Mouse (Mus musculus) CD4-positive, CD25-positive, alpha-beta regulatory T cell, adult 2 months (primary cell): ENCODE data around the gene Plcg1.

Source experiments
- DNase-seq: peaks from one replicate; pipeline ENCODE4 v3.0.0-alpha.2; 2012; ENCODE audit warnings: low read depth, low spot score

Gene Plcg1

DNA sequence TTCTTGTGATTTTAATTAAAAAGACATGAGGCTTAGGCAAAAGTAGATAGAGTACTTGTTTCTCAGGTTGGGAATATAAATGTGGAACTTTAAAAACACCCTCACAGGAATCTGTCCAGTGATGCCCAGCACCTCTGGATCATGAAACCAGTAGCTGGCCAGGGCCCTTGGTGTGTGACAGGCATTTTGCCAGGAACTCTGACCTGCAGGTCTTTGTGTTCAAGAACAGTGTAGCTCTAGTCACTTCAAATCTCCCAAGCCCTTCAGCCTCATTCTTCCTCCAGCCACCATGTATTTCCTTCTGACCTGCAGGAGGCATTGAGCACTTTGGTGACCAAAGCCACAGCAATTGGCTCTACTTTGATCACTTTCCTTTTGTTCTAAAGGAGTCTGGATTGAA lies 39.3 kb downstream of the Plcg1 start:
- DNase-seq: no peak

GRCm38 (mm10) chr2:160770871-160771270 lies 39.8 kb downstream of the Plcg1 start:
- DNase-seq: no peak

- DNase-seq: no peak
These were observed 40.5 kb downstream of the Plcg1 start for GRCm38 (mm10) chr2:160771325-160772276.

DNA sequence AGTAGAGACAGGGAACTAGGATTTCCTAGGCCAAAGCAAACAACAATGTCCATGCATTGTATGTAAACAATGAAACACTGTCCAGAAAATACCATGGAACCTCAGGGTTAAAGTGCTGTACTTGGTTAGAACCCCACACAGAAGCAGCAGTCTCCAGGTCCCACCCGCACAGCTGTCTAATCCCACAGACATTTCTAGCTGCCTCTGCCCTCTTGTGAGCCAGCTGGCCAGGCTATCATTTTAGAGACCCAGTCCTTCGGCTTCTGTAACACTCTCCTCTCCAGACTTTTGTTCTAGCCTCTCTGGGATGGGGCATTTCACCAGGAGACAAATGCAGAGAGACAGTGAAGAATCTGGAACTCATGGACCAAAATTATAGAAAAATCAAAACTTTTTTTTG lies 46.9 kb downstream of the Plcg1 start:
- no peak for DNase-seq

DNA sequence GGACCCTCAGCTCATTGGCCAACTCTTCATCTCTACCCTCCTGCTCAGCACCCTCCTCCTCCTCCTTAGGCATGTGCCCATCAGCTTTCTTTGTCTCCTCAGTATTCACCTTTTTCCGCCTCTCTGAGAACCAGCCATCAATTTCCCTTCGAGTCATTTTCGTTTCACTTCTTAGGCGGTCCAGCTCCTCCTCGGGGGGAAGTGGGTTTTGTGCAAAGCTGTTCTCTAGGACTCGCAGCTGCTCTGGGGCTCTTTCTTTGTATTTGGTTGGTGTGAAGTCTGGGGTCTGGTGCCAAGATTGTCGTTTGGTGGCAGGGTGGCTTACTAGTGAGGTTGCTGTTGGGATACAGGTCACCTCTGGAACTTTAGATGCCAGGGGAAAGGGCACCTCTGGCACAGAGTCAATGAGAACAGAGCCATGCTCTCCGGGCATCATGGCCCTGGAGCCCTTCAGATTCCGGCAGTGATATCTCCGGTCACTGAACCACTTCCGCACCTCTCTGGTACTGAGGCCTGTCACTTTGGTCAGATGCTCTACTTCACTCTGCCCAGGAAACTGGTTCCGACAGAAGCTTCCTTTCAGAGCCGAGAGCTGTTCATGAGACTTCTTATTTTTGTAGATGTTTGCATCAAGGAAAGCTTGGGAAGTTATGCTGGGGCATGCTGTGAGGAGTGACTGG lies 49.2 kb downstream of the Plcg1 start:
- no peak for DNase-seq

DNA sequence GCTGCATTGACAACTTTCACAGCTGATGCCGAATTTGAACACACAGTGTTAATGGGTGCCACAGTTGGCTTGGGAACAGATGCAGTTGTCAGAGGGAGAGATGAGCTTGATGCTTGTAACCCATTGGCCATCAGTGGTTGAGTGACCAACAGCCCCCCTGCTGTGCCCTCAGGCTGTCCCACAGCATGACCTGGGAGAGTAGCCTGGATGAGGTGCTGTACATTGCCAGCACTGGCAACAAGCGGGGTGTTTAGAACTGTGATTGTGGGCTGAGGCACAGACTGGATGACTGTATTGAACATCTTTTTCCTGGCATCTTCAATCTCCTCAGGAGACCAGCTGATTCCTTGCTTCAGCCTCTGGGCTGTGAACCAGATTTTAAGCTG lies 49.7 kb downstream of the Plcg1 start:
- DNase-seq: no peak

GRCm38 (mm10) chr2:160786333-160786732 lies 55.2 kb downstream of the Plcg1 start:
- DNase-seq: no peak

DNA sequence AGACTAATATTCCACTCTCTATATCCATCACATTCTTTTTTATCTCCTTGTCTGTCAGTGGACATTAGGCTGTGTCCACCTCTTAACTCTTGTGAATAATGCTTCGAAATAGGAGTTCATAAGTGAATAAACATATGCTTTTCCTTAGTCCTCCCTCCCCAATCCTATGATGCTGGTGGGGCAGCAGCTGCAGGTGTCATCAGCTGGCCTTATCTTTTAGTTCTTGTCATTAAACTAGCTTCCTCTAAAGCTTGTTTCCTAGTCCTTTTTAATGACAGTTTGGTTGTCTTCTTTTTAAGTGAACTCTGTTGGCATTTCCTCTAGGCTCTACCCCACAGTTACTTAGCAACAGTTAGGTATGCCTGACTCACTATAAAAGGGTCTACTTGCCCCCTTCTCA lies 57.9 kb downstream of the Plcg1 start:
- DNase-seq: no peak

- no peak for DNase-seq
These were observed 58.6 kb downstream of the Plcg1 start for GRCm38 (mm10) chr2:160789741-160790140.

DNA sequence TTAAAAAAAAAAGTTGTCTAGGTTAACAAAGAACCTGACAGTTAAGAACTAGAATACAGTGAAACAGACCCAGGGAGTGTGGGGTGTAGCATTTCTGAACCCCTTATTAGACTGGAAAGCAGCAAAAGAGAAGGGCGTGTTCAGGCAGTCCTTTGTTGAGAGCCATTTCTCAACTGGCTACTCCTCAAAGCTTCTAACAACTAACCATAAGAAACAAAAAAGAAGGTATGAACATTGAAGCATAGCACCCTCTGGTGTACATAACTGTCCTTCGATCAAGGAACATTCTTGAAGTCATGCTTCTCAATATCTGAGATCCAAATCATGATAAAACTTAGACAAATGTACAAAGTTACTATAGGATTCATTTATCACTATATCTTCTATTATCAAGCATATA lies 62.0 kb downstream of the Plcg1 start:
- DNase-seq: peak; percentile 77

DNA sequence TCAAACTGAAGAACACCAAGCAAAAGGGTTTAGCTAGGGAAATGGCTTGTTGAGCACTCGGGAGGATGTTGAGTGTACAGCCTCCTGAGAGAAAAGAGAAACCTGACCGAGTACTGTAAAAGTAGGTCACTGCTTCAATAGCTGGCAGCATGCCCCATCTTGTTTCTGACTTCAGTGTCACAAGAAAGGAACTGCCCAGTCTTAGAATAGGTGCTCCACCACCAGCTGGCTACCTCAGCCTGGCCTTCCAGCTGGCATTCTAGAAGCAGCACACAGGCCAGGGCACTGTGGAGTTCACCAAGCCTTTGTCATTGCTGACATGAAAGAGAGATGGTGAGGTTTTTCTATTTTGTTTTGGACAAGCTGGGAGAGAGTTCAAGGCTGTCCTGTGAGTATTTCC lies 65.9 kb downstream of the Plcg1 start:
- DNase-seq: no peak

- DNase-seq: no peak
These were observed 67.1 kb downstream of the Plcg1 start for GRCm38 (mm10) chr2:160798206-160798605.

DNA sequence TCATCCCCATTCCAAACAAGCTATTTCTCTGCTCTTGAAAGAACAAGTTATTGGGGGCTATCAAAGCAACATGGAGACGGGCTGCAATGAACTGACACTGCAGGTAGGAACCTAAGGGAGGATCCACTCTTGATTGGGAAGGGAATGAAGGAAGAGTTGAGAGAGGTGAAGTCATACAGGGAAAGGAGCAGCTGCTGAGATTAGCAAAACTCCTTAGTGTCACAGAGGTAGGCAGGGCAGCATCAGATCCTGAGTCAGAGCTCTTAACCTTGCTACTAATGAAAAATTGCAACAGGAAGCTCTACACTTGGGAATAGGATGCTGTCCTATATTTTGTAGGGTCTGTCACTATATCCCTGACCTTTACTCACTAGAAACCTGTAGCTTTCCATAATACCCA lies 69.9 kb downstream of the Plcg1 start:
- no peak for DNase-seq

DNA sequence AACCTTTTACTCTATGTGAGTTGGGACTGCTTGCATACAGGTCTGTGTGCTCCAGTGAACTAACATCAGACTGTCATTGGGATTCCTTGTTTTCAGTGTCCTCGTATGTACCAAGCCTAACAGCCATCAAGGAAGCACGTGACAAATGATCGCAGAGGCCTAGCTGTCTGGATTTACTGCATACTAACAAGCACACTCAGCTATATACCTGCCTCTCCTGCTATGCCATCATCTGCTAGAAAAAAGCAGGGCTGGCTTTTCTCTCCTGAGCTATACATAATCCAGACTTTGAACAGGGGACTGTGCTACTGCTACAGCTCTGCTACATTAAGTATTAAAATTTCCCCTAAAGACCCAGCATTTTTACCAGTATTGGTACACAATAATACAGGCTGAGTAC lies 71.2 kb downstream of the Plcg1 start:
- no peak for DNase-seq

DNA sequence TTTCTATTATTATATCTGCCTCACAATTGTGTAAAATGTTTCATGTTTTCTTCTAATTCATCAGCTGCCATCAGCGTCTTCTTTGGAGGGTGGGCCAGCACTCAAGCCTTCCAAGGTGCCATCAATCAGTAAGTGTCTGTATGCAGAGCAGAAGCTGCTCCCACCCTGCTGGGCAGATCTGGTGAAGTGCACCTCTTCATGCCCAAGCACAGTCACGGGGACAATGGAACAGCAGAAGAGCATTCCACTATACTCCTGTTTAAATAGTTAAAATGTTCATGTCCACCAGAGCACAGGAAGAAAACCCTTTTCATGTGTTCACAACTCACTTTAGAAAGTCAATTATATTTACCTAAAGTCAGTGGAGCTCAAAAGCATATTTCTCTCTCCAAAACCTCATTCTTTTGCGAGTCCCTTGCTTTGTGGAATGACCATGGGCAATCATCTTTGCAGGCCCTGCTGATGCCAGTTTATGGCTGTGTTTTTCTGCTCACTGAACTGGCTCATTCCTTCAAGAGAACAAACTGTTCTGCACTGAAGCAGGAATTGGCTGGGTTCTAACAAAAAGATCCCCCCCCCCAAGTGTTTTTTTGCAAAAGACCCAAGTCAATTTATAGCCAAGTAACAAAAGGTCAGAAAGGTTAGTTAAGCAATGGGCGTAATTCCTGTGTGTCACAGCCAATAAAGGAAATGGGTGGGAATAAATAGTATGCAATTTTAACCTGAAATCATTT lies 73.9 kb downstream of the Plcg1 start:
- DNase-seq: no peak

DNA sequence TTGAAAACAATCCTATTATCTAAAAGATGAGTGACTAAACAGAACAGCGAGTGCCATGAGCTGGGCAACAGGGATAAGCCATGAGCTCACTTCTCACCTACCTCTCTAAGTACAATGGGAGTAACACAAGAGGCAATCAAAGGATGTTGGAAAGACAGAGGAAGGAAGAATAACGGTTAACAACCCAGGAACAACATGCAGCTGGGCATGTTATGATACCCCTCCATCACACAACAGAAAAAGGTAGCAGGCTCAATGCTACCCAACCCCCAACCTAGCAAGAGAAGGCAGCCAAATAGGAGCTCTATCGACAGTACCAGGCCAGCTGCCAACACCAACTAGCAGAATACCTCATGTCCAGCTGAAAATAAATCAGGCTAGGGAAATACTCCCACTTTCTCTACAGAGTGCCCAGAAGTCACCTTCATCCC lies 75.0 kb downstream of the Plcg1 start:
- DNase-seq: no peak

DNA sequence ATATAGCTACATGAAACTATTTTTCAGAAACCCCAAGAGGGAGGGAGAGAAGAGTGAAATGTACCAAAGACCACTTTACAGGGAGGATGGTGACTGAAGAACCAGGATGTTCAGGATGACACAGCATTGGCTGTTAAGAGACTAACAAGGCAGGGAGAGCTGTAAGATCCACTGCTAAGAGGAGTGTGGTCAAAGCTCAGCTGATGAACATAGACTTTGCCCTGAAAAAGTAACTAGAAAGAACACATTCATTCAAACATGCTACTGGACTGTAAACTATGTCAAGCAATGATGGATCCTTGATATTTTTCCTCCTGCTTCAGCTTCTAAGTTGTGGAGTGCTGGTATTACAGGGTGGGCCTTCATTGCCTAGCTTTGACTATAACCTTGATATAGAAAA lies 79.3 kb downstream of the Plcg1 start:
- DNase-seq: no peak

DNA sequence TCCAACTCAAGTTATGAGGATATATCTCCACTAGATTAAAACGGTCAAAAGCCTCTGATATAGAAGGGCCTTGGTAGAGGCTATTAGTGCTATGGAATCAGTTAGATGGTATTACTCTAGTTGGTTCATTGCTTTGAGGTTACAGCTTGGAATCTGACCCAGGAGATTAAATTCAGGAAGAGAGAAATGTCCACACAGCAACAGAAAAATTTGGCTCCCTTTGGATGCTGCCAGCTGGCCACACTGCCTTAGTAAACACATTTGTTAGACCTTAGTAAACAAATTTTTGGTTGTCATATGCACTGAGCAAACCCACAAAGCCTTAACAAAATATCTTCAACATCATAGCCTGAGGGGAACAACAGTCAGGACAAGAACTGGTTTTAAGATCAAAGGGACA lies 79.7 kb downstream of the Plcg1 start:
- no peak for DNase-seq
